Mouse (Mus musculus) stomach, embryonic 16.5 days (tissue): Measurements from ENCODE around the gene Mllt11. TPM values are rescaled to one million over a fixed set of nuclear protein-coding genes. Genes with fewer than 3 reads are reported as not detected.

Source experiments
- ATAC-seq: fragments of 200-750 bp; cut with Nextera tagmentation; 2 replicates; pipeline ENCODE4 v1.8.0; 2017; ENCODE audit warnings: moderate number of reproducible peaks, moderate TSS enrichment; ENCODE audit not compliant: insufficient read depth, low FRiP score
- H3K27ac ChIP-seq: fragments of 300-500 bp; sonication (generic); 2 replicates; pipeline ENCODE4 v1.5.1; 2014; ENCODE audit warnings: low read length
- H3K27me3 ChIP-seq: fragments of 300-500 bp; sonication (generic); 2 replicates; pipeline ENCODE4 v1.6.1; 2014; ENCODE audit warnings: low read length, control low read depth, mixed read lengths; ENCODE audit not compliant: control insufficient read depth, insufficient read depth
- H3K36me3 ChIP-seq: fragments of 300-500 bp; sonication (generic); 2 replicates; pipeline ENCODE4 v1.6.1; 2014; ENCODE audit warnings: low read length; ENCODE audit not compliant: control insufficient read depth, insufficient read depth
- H3K4me1 ChIP-seq: fragments of 300-500 bp; sonication (generic); 2 replicates; pipeline ENCODE4 v1.6.1; 2014; ENCODE audit warnings: low read length, control low read depth, mixed read lengths; ENCODE audit not compliant: control insufficient read depth, insufficient read depth
- H3K4me2 ChIP-seq: fragments of 300-500 bp; sonication (generic); 2 replicates; pipeline ENCODE4 v1.6.1; 2014; ENCODE audit warnings: low read depth, low read length, mixed read lengths
- H3K4me3 ChIP-seq: fragments of 300-500 bp; sonication (generic); replicated peaks from 2 replicates; pipeline ENCODE4 v1.5.1; 2014; ENCODE audit warnings: mild to moderate bottlenecking, low read length
- H3K9ac ChIP-seq: fragments of 300-500 bp; sonication (generic); 2 replicates; pipeline ENCODE4 v1.6.1; 2014; ENCODE audit warnings: low read length
- H3K9me3 ChIP-seq: fragments of 300-500 bp; sonication (generic); replicated peaks from 2 replicates; pipeline ENCODE4 v1.6.1; 2016; ENCODE audit warnings: low read length, control low read depth; ENCODE audit not compliant: control insufficient read depth
- WGBS: fragments of 180-500 bp; shearing (Covaris S2); extraction: QIAGEN DNeasy Blood & Tissue Kit; methylation state at CpG from one replicate; pipeline ENCODE4 v1.1.7; 2014; 5-methylcytosine and 5-hydroxymethylcytosine counted together
- polyA plus RNA-seq: library from polyadenylated mRNA; unstranded; fragments of >200 nt; fragmentation: Nextera tagmentation; extraction: Ambion mirVana; gene quantifications from 2 replicates; pipeline ENCODE4 v1.2.1, GENCODE M21; 2015

Gene Mllt11
- polyA plus RNA-seq, 1 experiment from 2014 or later: 16.2 TPM

- Histone ChIP-seq H3K4me3 (no peak overlapping the region), H3K9ac (no peak overlapping the region), H3K27ac (no peak overlapping the region), H3K27me3 (no peaks in the 10 kb centered on the region), H3K4me1 (no peaks in the 10 kb centered on the region), H3K36me3 (peaks cover 12% of the 10 kb centered on the region; the same call in 1 of the 2 replicates), H3K4me2 (no peak overlapping the region), H3K9me3 (no peaks in the 10 kb centered on the region)
- WGBS: 81% methylated on average over 2 of the region's 2 CpGs
- no peak for ATAC-seq
These were observed 21.4 kb downstream of the Mllt11 start for GRCm38 (mm10) chr3:95210585-95210984.

- no peaks in the 10 kb centered on the region for H3K27me3 ChIP-seq
- WGBS: 90% methylated on average over 4 of the region's 4 CpGs
- ATAC-seq: no peak
- no peaks in the 10 kb centered on the region for H3K4me1 ChIP-seq
- H3K4me2 ChIP-seq: no peak overlapping the region
- no peaks in the 10 kb centered on the region for H3K9me3 ChIP-seq
- no peak overlapping the region for H3K27ac ChIP-seq
- H3K4me3 ChIP-seq: no peak overlapping the region
- H3K9ac ChIP-seq: no peak overlapping the region
- H3K36me3 ChIP-seq: peaks cover 12% of the 10 kb centered on the region
These were observed 23.7 kb downstream of the Mllt11 start for GRCm38 (mm10) chr3:95208286-95208685.

DNA sequence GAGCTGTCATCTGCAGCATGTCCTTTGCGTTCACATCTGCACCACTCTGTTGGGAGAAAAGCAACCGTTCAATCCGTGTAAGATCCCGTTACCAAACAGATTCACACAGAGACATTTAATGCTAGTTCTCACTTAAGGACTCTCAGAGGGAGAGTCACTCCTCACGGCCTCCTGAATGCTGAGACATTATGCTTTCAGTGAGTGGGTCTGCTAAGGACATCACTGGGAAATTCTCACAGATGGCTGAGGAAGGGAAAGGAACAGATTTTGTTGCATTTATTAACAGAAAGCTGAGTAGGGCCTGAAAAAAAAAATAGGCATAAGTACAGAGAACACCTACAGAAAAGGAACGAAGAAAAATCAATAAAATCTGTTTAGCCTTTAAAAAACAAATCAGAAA lies 28.1 kb downstream of the Mllt11 start:
- H3K36me3 ChIP-seq: peaks cover 35% of the 10 kb centered on the region
- 89% methylated on average over 6 of the region's 6 CpGs for WGBS
- no peaks in the 10 kb centered on the region for H3K9me3 ChIP-seq
- no peak overlapping the region for H3K9ac ChIP-seq
- no peaks in the 10 kb centered on the region for H3K27me3 ChIP-seq
- H3K4me3 ChIP-seq: no peak overlapping the region
- ATAC-seq: no peak
- no peak overlapping the region for H3K4me2 ChIP-seq
- no peaks in the 10 kb centered on the region for H3K4me1 ChIP-seq
- H3K27ac ChIP-seq: no peak overlapping the region

DNA sequence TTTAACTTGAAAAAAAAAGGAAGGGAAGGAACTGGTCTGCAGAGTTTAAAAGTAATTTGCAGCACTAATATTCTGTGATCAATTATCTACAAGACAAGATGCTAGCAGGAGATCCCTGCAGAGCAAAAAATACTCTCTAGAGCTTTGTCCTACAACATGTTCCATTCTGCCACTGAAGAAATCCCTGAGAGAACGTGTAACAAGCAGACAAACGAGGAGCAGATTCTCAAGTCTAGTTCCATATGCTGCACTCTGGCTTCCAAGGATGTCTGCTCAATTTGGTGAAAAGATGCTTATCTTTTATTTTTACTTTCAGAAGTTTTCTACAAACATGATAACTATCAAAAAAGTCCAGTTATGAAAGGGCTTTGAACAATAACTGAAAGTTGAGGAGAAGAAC lies 31.4 kb downstream of the Mllt11 start:
- H3K4me3 ChIP-seq: no peak overlapping the region
- no peak for ATAC-seq
- peaks cover 46% of the 10 kb centered on the region for H3K36me3 ChIP-seq
- no peaks in the 10 kb centered on the region for H3K27me3 ChIP-seq
- H3K9ac ChIP-seq: no peak overlapping the region
- H3K4me1 ChIP-seq: no peaks in the 10 kb centered on the region
- 78% methylated on average over 2 of the region's 2 CpGs for WGBS
- peak overlapping the region; percentile 7; the same call in 1 of the 2 replicates for H3K27ac ChIP-seq
- H3K4me2 ChIP-seq: no peak overlapping the region
- no peaks in the 10 kb centered on the region for H3K9me3 ChIP-seq

DNA sequence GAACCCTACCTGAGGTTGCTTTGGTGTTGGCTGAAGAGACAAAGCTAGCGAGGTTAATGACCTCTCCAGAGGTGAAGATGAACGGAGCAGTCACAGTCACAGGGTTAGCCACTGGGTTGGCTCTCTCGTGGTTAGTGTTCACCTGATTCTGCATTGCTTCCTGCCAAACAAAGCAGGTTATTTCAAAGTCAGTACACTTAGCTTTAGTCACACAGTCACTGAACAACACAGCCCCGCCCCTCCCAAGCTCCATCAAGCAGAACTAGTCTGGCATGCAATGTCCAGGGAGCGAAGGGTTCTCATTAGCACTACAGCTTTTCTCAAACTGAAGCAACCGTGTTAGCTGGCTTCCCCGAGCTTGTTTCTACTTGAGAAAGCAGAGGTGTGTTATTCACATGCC lies 31.8 kb downstream of the Mllt11 start:
- Histone ChIP-seq H3K27ac (peak overlapping the region; percentile 58), H3K9me3 (no peaks in the 10 kb centered on the region), H3K4me2 (no peak overlapping the region), H3K4me1 (no peaks in the 10 kb centered on the region), H3K9ac (no peak overlapping the region), H3K4me3 (no peak overlapping the region), H3K36me3 (peaks cover 46% of the 10 kb centered on the region), H3K27me3 (no peaks in the 10 kb centered on the region)
- ATAC-seq: peak; percentile 33; the same call in 1 of the 2 replicates
- WGBS: 81% methylated on average over 7 of the region's 7 CpGs

DNA sequence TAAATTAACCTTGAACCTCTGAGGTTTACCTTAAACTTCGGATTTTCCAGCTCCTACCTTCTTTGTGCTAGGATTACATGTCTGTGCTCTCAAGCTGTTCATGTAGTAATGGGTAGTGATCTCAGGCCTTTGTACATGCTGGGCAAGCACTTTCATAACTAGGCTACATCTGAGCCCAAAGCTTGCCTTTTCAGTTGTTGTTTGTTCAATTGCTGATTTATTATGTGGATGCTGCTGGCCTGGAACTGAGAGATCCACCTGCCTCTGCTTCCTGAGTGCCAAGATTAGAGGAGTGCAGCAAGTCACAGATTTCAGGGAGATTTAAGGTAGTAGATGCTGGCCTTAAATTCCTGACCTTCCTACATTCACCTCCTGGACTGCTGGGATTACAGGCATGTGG lies 32.9 kb downstream of the Mllt11 start:
- no peak overlapping the region for H3K4me3 ChIP-seq
- 74% methylated on average over 1 of the region's 1 CpGs for WGBS
- no peak overlapping the region for H3K9ac ChIP-seq
- H3K9me3 ChIP-seq: no peaks in the 10 kb centered on the region
- H3K27ac ChIP-seq: no peak overlapping the region
- H3K27me3 ChIP-seq: no peaks in the 10 kb centered on the region
- no peak for ATAC-seq
- no peaks in the 10 kb centered on the region for H3K4me1 ChIP-seq
- peaks cover 42% of the 10 kb centered on the region for H3K36me3 ChIP-seq
- no peak overlapping the region for H3K4me2 ChIP-seq

GRCm38 (mm10) chr3:95195772-95196171 lies 36.2 kb downstream of the Mllt11 start:
- Histone ChIP-seq H3K9ac (no peak overlapping the region), H3K9me3 (no peaks in the 10 kb centered on the region), H3K27ac (no peak overlapping the region), H3K4me1 (no peaks in the 10 kb centered on the region), H3K36me3 (peaks cover 32% of the 10 kb centered on the region), H3K27me3 (no peaks in the 10 kb centered on the region), H3K4me3 (no peak overlapping the region), H3K4me2 (no peak overlapping the region)
- 66% methylated on average over 2 of the region's 2 CpGs for WGBS
- ATAC-seq: no peak

GRCm38 (mm10) chr3:95194721-95195135 lies 37.2 kb downstream of the Mllt11 start:
- Histone ChIP-seq H3K9ac (no peak overlapping the region), H3K27me3 (no peaks in the 10 kb centered on the region), H3K36me3 (peaks cover 34% of the 10 kb centered on the region), H3K4me2 (no peak overlapping the region), H3K27ac (no peak overlapping the region), H3K9me3 (no peaks in the 10 kb centered on the region), H3K4me3 (no peak overlapping the region), H3K4me1 (no peaks in the 10 kb centered on the region)
- 71% methylated on average over 6 of the region's 6 CpGs for WGBS
- ATAC-seq: no peak

DNA sequence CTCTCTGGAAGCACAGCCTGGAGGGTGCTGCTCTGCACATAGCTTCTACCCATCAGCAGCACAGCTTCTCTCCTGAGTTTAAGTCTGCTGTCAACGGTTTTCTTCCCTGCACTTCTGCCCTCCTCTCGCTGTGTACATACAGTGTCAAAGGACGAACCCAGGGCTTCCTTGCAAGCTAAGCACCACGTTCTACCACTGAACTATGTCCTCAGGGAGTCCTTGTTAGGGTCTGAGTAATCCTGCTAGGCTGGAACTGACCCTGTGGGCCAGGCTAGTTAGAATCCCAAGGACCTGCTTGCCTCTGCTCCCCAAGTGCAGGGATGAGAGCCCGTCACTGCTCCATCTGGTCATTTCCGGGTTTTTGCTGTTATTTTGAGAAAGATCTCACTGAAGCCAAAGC lies 45.1 kb downstream of the Mllt11 start:
- Histone ChIP-seq H3K4me1 (no peaks in the 10 kb centered on the region), H3K36me3 (peaks cover 12% of the 10 kb centered on the region), H3K4me3 (no peak overlapping the region), H3K9ac (no peak overlapping the region), H3K9me3 (no peaks in the 10 kb centered on the region), H3K27me3 (no peaks in the 10 kb centered on the region), H3K27ac (no peak overlapping the region), H3K4me2 (no peak overlapping the region)
- ATAC-seq: no peak
- WGBS: 83% methylated on average over 6 of the region's 6 CpGs

GRCm38 (mm10) chr3:95186100-95186499 lies 45.9 kb downstream of the Mllt11 start:
- WGBS: 87% methylated on average over 2 of the region's 2 CpGs
- ATAC-seq: no peak
- Histone ChIP-seq H3K27me3 (no peaks in the 10 kb centered on the region), H3K27ac (no peak overlapping the region), H3K9me3 (no peaks in the 10 kb centered on the region), H3K4me1 (no peaks in the 10 kb centered on the region), H3K4me3 (no peak overlapping the region), H3K9ac (no peak overlapping the region), H3K36me3 (peaks cover 9% of the 10 kb centered on the region; the same call in 1 of the 2 replicates), H3K4me2 (no peak overlapping the region)
